Mouse (Mus musculus) heart, postnatal 0 days (tissue): ENCODE measurements at regions not wholly inside any gene's neighbourhood (a gene's known extent, or its start where the extent isn't known, plus 50 kb on each side); places are given as distances from the start of the nearest gene placed in this dataset.

Experiments used
- CTCF ChIP-seq: IDR thresholded peaks from 2 replicates; pipeline ENCODE4 v1.5.1; 2016; ENCODE audit warnings: antibody characterized with exemption, control low read depth, low read depth
- EP300 ChIP-seq: IDR thresholded peaks from 2 replicates; pipeline ENCODE4 v1.6.1; 2016; ENCODE audit warnings: antibody characterized with exemption, low read depth

DNA sequence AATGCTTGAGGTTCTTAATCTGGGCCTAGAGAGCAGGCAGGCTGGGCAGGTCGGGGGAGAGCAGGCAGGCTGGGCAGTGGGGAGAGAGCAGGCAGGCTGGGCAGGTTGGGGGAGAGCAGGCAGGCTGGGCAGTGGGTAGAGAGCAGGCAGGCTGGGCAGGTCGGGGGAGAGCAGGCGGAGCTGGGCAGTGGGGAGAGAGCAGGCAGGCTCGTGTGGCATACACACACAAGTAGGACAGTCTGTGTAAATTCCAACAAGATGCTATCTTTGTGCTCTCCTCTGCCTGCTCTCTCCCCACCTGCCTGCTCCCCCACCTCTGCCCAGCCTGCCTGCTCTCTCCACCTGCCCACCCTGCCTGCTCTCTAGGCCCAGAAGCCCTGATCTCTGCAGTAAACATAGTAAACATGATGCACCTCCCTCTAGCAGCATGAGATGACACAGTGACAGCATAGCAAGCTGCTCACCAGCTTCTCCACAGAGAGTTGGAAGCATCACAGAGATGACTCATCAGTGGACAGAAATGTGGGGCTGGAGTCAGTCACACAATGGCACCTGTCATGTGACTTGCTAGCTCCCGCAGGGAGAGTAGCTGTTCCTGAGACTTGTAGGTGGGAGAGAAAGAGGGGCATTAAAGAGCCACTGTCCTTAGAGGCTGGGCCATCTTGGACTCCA is 166.3 kb upstream of the Rpl38 start:
- no peak for TF ChIP-seq EP300
- TF ChIP-seq CTCF = no peak
